ENCODE assay signal across 8 mouse cellular contexts in genomic region chr13:68998558-68998917, GRCm38 (mm10). TPM values are rescaled to one million over a fixed set of nuclear protein-coding genes. Genes with fewer than 3 reads are reported as not detected.
DNase-seq lines count a peak whose midpoint lies in the region; ATAC-seq lines count a peak whose summit lies in the region.

No protein-coding gene starts in this region.

- no peaks in the 10 kb centered on the region for H3K36me3 ChIP-seq in neural tube, embryonic 11.5 days (ENCODE audit: control insufficient read depth, insufficient read depth, low read length)
- H3K36me3 ChIP-seq in forebrain, embryonic 13.5 days (ENCODE audit: poor library complexity, severe bottlenecking), result no peaks in the 10 kb centered on the region
- no peaks in the 10 kb centered on the region for H3K36me3 ChIP-seq in midbrain, embryonic 16.5 days (ENCODE audit: control insufficient read depth, insufficient read depth, low read length)

- 0 out of 2 replicates have a peak, but pooled peaks cover 2% of the 10 kb centered on the region for H3K27me3 ChIP-seq in neural tube, embryonic 11.5 days (ENCODE audit: control insufficient read depth, insufficient read depth, low read length)
- H3K27me3 ChIP-seq in forebrain, embryonic 13.5 days, result peaks cover 15% of the 10 kb centered on the region; the same call in 1 of the 2 replicates
- no peaks in the 10 kb centered on the region for H3K27me3 ChIP-seq in midbrain, embryonic 16.5 days (ENCODE audit: control insufficient read depth, insufficient read depth, low read depth, low read length)

- 2% methylated on average over 17 of the region's 17 CpGs for WGBS in neural tube, embryonic 11.5 days
- under 1% methylated on average over 17 of the region's 17 CpGs for WGBS in forebrain, embryonic 13.5 days
- under 1% methylated on average over 17 of the region's 17 CpGs for WGBS in midbrain, embryonic 16.5 days

- 0 out of 2 replicates have a peak overlapping the region, but pooled peaks have one; percentile 35 for H3K27ac ChIP-seq in neural tube, embryonic 11.5 days (ENCODE audit: low read depth, low read length)
- H3K27ac ChIP-seq in forebrain, embryonic 13.5 days, result no peak overlapping the region
- H3K27ac ChIP-seq in midbrain, embryonic 16.5 days (ENCODE audit: low read length), result peak overlapping the region; percentile 53

- H3K4me1 ChIP-seq in neural tube, embryonic 11.5 days (ENCODE audit: control insufficient read depth, insufficient read depth, low read length), result 0 out of 2 replicates have a peak, but pooled peaks cover 2% of the 10 kb centered on the region
- peaks cover 20% of the 10 kb centered on the region for H3K4me1 ChIP-seq in forebrain, embryonic 13.5 days
- H3K4me1 ChIP-seq in midbrain, embryonic 16.5 days (ENCODE audit: control insufficient read depth, insufficient read depth, low read length), result peaks cover 8% of the 10 kb centered on the region; the same call in 1 of the 2 replicates

- intact Hi-C loops in left cerebral cortex, postnatal 14 days (cut with DNase I), result loop anchor here (2.0 to 5.0 kb wide), 3 partner anchors 376 to 462 kb away; no protein-coding TSS in a partner anchor

- peak overlapping the region; percentile 90 for H3K4me2 ChIP-seq in neural tube, embryonic 11.5 days (ENCODE audit: low read depth)
- H3K4me2 ChIP-seq in forebrain, embryonic 13.5 days, result peak overlapping the region; percentile 96
- H3K4me2 ChIP-seq in midbrain, embryonic 16.5 days (ENCODE audit: low read length), result peak overlapping the region; percentile 89

- peak overlapping the region; percentile 49 for H3K4me3 ChIP-seq in neural tube, embryonic 11.5 days (ENCODE audit: low read depth, low read length)
- peak overlapping the region; percentile 66 for H3K4me3 ChIP-seq in forebrain, embryonic 13.5 days
- peak overlapping the region; percentile 71 for H3K4me3 ChIP-seq in midbrain, embryonic 16.5 days (ENCODE audit: low read depth, low read length)

- peak overlapping the region; percentile 62 for H3K9ac ChIP-seq in neural tube, embryonic 11.5 days (ENCODE audit: low read length)
- peak overlapping the region; percentile 73 for H3K9ac ChIP-seq in forebrain, embryonic 13.5 days
- peak overlapping the region; percentile 74 for H3K9ac ChIP-seq in midbrain, embryonic 16.5 days (ENCODE audit: low read depth, low read length)

- no peaks in the 10 kb centered on the region for H3K9me3 ChIP-seq in neural tube, embryonic 11.5 days (ENCODE audit: control insufficient read depth, low read length)
- no peaks in the 10 kb centered on the region for H3K9me3 ChIP-seq in forebrain, embryonic 13.5 days (replicated peaks)
- H3K9me3 ChIP-seq in midbrain, embryonic 16.5 days (replicated peaks; ENCODE audit: control insufficient read depth, low read length, poor library complexity, severe bottlenecking), result no peaks in the 10 kb centered on the region

- ATAC-seq in neural tube, embryonic 11.5 days (ENCODE audit: insufficient read depth, low FRiP score, low TSS enrichment), result peak; percentile 5; the same call in 1 of the 2 replicates
- peak; percentile 22 for ATAC-seq in forebrain, embryonic 13.5 days
- ATAC-seq in midbrain, embryonic 16.5 days, result peak; percentile 54

- DNase-seq in neural tube, embryonic 11.5 days (ENCODE audit: low spot score), result no peak
- no peak for DNase-seq in neural tube, embryonic 10.5 days (ENCODE audit: extremely low spot score, low spot score)
- peak; percentile 18 to 57 for DNase-seq in left cerebral cortex, postnatal 14 days (ENCODE audit: low spot score in 2 of 2)
- DNase-seq in cerebellum, adult 11-12 months, result no peak
- DNase-seq in urinary bladder, postnatal 25 days (ENCODE audit: low spot score), result no peak
- no peak for DNase-seq in testis, postnatal 14 days (ENCODE audit: low spot score)

RNA-seq across cellular contexts. Expression of gene Adcy2, which starts 0.8 kb away (rescaled TPM):
- 7.5 and 7.8 TPM in 2 replicates for polyA plus RNA-seq in neural tube, embryonic 11.5 days (2014; fragmentation: Nextera tagmentation; extraction: Ambion mirVana)
- 1.2 and 1.3 TPM in 2 replicates for polyA plus RNA-seq in forebrain, embryonic 13.5 days (2015; fragmentation: Nextera tagmentation; extraction: Ambion mirVana)
- total RNA-seq in left cerebral cortex, postnatal 14 days (2021), result 100 to 1,000 TPM; 106 to 116 TPM
- polyA plus RNA-seq in midbrain, embryonic 16.5 days (2015; fragmentation: Nextera tagmentation; extraction: Ambion mirVana), result 6.7 and 7.5 TPM in 2 replicates

Comparison
In these comparisons a context has a peak if more than half of its experiments do, and no peak if none do; other contexts are left out.
1. DNase-seq: peak in left cerebral cortex, postnatal 14 days (2 of 2); none in neural tube, embryonic 11.5 days (single experiment), neural tube, embryonic 10.5 days (single experiment), cerebellum, adult 11-12 months (single experiment), urinary bladder, postnatal 25 days (single experiment) and testis, postnatal 14 days (single experiment).
2. Peak in every context shown above with its lines, with median percentiles within 50 percentile points of each other: ATAC-seq, H3K4me2 ChIP-seq, H3K4me3 ChIP-seq and H3K9ac ChIP-seq.